Mouse (Mus musculus) intestine, embryonic 16.5 days (tissue): ENCODE data around the gene Lmod3. TPM values are rescaled to one million over a fixed set of nuclear protein-coding genes. Genes with fewer than 3 reads are reported as not detected.

Experiments used
- ATAC-seq: fragments of 200-750 bp; cut with Nextera tagmentation; 2 replicates; pipeline ENCODE4 v1.8.0; 2017; ENCODE audit warnings: moderate TSS enrichment, moderate library complexity
- H3K27ac ChIP-seq: fragments of 300-500 bp; sonication (generic); 2 replicates; pipeline ENCODE4 v1.5.1; 2014; ENCODE audit warnings: mild to moderate bottlenecking, low read length
- H3K27me3 ChIP-seq: fragments of 300-500 bp; sonication (generic); replicated peaks from 2 replicates; pipeline ENCODE4 v1.6.1; 2014; ENCODE audit warnings: low read length, control low read depth, mixed read lengths; ENCODE audit not compliant: control insufficient read depth, insufficient read depth
- H3K36me3 ChIP-seq: fragments of 300-500 bp; sonication (generic); 2 replicates; pipeline ENCODE4 v1.6.1; 2014; ENCODE audit warnings: low read length, control low read depth; ENCODE audit not compliant: control insufficient read depth, insufficient read depth
- H3K4me1 ChIP-seq: fragments of 300-500 bp; sonication (generic); 2 replicates; pipeline ENCODE4 v1.6.1; 2014; ENCODE audit warnings: low read length, control low read depth, mixed read lengths; ENCODE audit not compliant: control insufficient read depth, insufficient read depth
- H3K4me2 ChIP-seq: fragments of 300-500 bp; sonication (generic); 2 replicates; pipeline ENCODE4 v1.6.1; 2014; ENCODE audit warnings: low read depth, low read length, control low read depth
- H3K4me3 ChIP-seq: fragments of 300-500 bp; sonication (generic); 2 replicates; pipeline ENCODE4 v1.5.1; 2014; ENCODE audit warnings: mild to moderate bottlenecking, low read length
- H3K9ac ChIP-seq: fragments of 300-500 bp; sonication (generic); 2 replicates; pipeline ENCODE4 v1.6.1; 2014; ENCODE audit warnings: low read depth, low read length
- H3K9me3 ChIP-seq: fragments of 300-500 bp; sonication (generic); 2 replicates; pipeline ENCODE4 v1.6.1; 2016; ENCODE audit warnings: low read length, control low read depth; ENCODE audit not compliant: control insufficient read depth
- WGBS: fragments of 180-500 bp; shearing (Covaris S2); extraction: QIAGEN DNeasy Blood & Tissue Kit; methylation state at CpG from one replicate; pipeline ENCODE4 v1.1.7; 2014; 5-methylcytosine and 5-hydroxymethylcytosine counted together
- polyA plus RNA-seq: library from polyadenylated mRNA; unstranded; fragments of >200 nt; fragmentation: Nextera tagmentation; extraction: Ambion mirVana; gene quantifications from 2 replicates; pipeline ENCODE4 v1.2.1, GENCODE M21; 2015

Lmod3 gene
- polyA plus RNA-seq, 1 experiment from 2014 or later: 0.06 TPM

GRCm38 (mm10) chr6:97222931-97223467 lies 29.6 kb downstream of the Lmod3 start:
- peaks cover 8% of the 10 kb centered on the region for H3K4me1 ChIP-seq
- H3K27me3 ChIP-seq: no peaks in the 10 kb centered on the region
- H3K9me3 ChIP-seq: no peaks in the 10 kb centered on the region
- H3K27ac ChIP-seq: no peak overlapping the region
- no peak overlapping the region for H3K4me3 ChIP-seq
- no peaks in the 10 kb centered on the region for H3K36me3 ChIP-seq
- no peak overlapping the region for H3K4me2 ChIP-seq
- ATAC-seq: no peak
- WGBS: 54% methylated on average over 5 of the region's 5 CpGs
- H3K9ac ChIP-seq: no peak overlapping the region

GRCm38 (mm10) chr6:97222321-97222720 lies 30.2 kb downstream of the Lmod3 start:
- ATAC-seq: no peak
- no peak overlapping the region for H3K4me3 ChIP-seq
- H3K27ac ChIP-seq: no peak overlapping the region
- H3K4me1 ChIP-seq: peaks cover 8% of the 10 kb centered on the region
- H3K9ac ChIP-seq: no peak overlapping the region
- H3K9me3 ChIP-seq: no peaks in the 10 kb centered on the region
- no peak overlapping the region for H3K4me2 ChIP-seq
- no peaks in the 10 kb centered on the region for H3K36me3 ChIP-seq
- H3K27me3 ChIP-seq: no peaks in the 10 kb centered on the region
- WGBS: 58% methylated on average over 6 of the region's 6 CpGs

- no peaks in the 10 kb centered on the region for H3K27me3 ChIP-seq
- no peak overlapping the region for H3K9ac ChIP-seq
- no peak for ATAC-seq
- no peak overlapping the region for H3K27ac ChIP-seq
- no peak overlapping the region for H3K4me3 ChIP-seq
- H3K4me1 ChIP-seq: peaks cover 8% of the 10 kb centered on the region
- 64% methylated on average over 15 of the region's 15 CpGs for WGBS
- H3K36me3 ChIP-seq: no peaks in the 10 kb centered on the region
- H3K4me2 ChIP-seq: no peak overlapping the region
- H3K9me3 ChIP-seq: no peaks in the 10 kb centered on the region
Measured at GRCm38 (mm10) chr6:97221205-97222025, 31.1 kb downstream of the Lmod3 start.

GRCm38 (mm10) chr6:97220672-97221071 lies 31.9 kb downstream of the Lmod3 start:
- no peak for ATAC-seq
- no peak overlapping the region for H3K4me3 ChIP-seq
- 84% methylated on average over 2 of the region's 5 CpGs for WGBS
- no peaks in the 10 kb centered on the region for H3K9me3 ChIP-seq
- no peaks in the 10 kb centered on the region for H3K27me3 ChIP-seq
- peaks cover 8% of the 10 kb centered on the region for H3K4me1 ChIP-seq
- no peak overlapping the region for H3K4me2 ChIP-seq
- H3K27ac ChIP-seq: no peak overlapping the region
- no peak overlapping the region for H3K9ac ChIP-seq
- no peaks in the 10 kb centered on the region for H3K36me3 ChIP-seq

GRCm38 (mm10) chr6:97216154-97216821 lies 36.3 kb downstream of the Lmod3 start:
- WGBS: 78% methylated on average over 4 of the region's 4 CpGs
- Histone ChIP-seq H3K4me2 (no peak overlapping the region), H3K4me3 (no peak overlapping the region), H3K27ac (no peak overlapping the region), H3K9me3 (no peaks in the 10 kb centered on the region), H3K27me3 (no peaks in the 10 kb centered on the region), H3K36me3 (no peaks in the 10 kb centered on the region), H3K4me1 (peaks cover 5% of the 10 kb centered on the region; the same call in 1 of the 2 replicates), H3K9ac (no peak overlapping the region)
- no peak for ATAC-seq

GRCm38 (mm10) chr6:97211981-97212380 lies 40.6 kb downstream of the Lmod3 start:
- Histone ChIP-seq H3K4me3 (peak overlapping the region; percentile 75), H3K27ac (no peak overlapping the region), H3K4me2 (peak overlapping the region; percentile 76), H3K9ac (peak overlapping the region; percentile 53), H3K27me3 (no peaks in the 10 kb centered on the region), H3K9me3 (no peaks in the 10 kb centered on the region), H3K4me1 (peaks cover 5% of the 10 kb centered on the region; the same call in 1 of the 2 replicates), H3K36me3 (no peaks in the 10 kb centered on the region)
- 67% methylated on average over 12 of the region's 12 CpGs for WGBS
- ATAC-seq: no peak

- peak overlapping the region; percentile 75 for H3K4me3 ChIP-seq
- H3K9me3 ChIP-seq: no peaks in the 10 kb centered on the region
- peaks cover 5% of the 10 kb centered on the region; the same call in 1 of the 2 replicates for H3K4me1 ChIP-seq
- peak; percentile 80 for ATAC-seq
- 2% methylated on average over 22 of the region's 22 CpGs for WGBS
- peak overlapping the region; percentile 76 for H3K4me2 ChIP-seq
- H3K9ac ChIP-seq: peak overlapping the region; percentile 85
- peak overlapping the region; percentile 80 for H3K27ac ChIP-seq
- H3K36me3 ChIP-seq: no peaks in the 10 kb centered on the region
- no peaks in the 10 kb centered on the region for H3K27me3 ChIP-seq
Measured at GRCm38 (mm10) chr6:97210962-97211601, 41.5 kb downstream of the Lmod3 start.

- no peaks in the 10 kb centered on the region for H3K27me3 ChIP-seq
- peak within 1 kb of the TSS; percentile 76 for H3K4me2 ChIP-seq
- H3K4me3 ChIP-seq: peak within 1 kb of the TSS; percentile 75
- no peaks in the 10 kb centered on the region for H3K36me3 ChIP-seq
- H3K9ac ChIP-seq: peak within 1 kb of the TSS; percentile 85
- peak within 1 kb of the TSS; percentile 80 for H3K27ac ChIP-seq
- peak; percentile 75 for ATAC-seq
- no peaks in the 10 kb centered on the region for H3K9me3 ChIP-seq
- 9% methylated on average over 32 of the region's 32 CpGs for WGBS
- H3K4me1 ChIP-seq: peaks cover 5% of the 10 kb centered on the region; the same call in 1 of the 2 replicates
Measured at GRCm38 (mm10) chr6:97210191-97210961, 42.2 kb downstream of the Lmod3 start, which contains the start of gene Arl6ip5. Gene Arl6ip5 (plus strand): TSS chr6:97210689.
